In the genomic region with DNA sequence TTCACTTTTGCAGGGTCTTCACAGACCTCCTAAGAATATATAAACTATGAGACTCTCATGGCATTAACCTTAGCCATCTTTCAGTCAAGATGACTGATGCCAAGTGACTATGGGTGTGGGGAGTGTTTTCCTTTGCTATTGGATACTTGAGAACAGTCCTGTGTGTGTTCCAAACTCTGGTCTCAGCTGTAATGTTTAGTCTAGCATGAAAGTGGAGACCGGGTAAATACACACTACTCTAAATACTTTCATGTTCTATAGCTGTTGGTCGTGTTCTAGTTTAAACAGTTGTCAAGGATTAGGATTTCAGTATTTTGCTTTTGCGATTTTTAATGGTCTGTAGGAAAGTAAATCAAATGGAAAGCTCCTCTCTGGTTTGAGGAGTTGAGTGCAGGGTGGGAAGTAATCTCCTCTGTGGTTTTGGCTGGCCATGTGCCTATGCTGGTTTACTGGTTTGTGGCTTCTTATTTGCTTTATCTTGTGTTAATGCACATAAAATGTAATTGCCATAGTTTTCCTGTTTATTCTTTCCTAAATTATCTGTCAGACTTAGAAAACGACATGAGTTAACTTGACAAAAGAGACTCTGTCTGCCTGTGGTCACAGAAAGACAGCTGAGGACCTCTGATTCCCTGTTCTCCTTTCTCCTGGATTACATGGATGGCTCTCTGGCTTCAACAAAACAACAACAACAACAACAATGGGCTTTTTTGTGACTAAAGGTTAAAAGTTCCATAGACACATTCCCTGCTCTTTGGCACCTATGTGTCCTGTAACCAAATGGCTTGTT, we compare ENCODE assay signal across 19 mouse cellular contexts.
A peak's percentile ranks its signal among the peaks of the same experiment; 100 is the strongest.
DNase-seq lines count a peak whose midpoint lies in the region; ATAC-seq lines count a peak whose summit lies in the region.
"Had no signal": no experiment of that assay in that cellular context is flagged by ENCODE, and none has a peak within 500 bp of the region (broad histone marks: within the 10 kb centered on the region; RNA-seq: fewer than 3 reads in every experiment).

No protein-coding gene starts in this region.

- H3K27ac ChIP-seq in kidney, embryonic 14.5 days (ENCODE audit: low read depth, low read length) = no peak overlapping the region
- H3K27ac ChIP-seq in embryonic facial prominence, embryonic 14.5 days (replicated peaks; ENCODE audit: low read depth, low read length) = peak overlapping the region; percentile 3; the same call in 1 of the 2 replicates
- no peak overlapping the region for H3K27ac ChIP-seq in forebrain, embryonic 15.5 days (replicated peaks)
- H3K27ac ChIP-seq: heart, adult 2 months; heart, embryonic 15.5 days; hindbrain, embryonic 12.5 days; neural tube, embryonic 13.5 days had no signal

- no peak overlapping the region for H3K4me3 ChIP-seq in kidney, embryonic 14.5 days (ENCODE audit: low read length)
- no peak overlapping the region for H3K4me3 ChIP-seq in embryonic facial prominence, embryonic 14.5 days (ENCODE audit: low read depth, low read length)
- H3K4me3 ChIP-seq in forebrain, embryonic 15.5 days = no peak overlapping the region
- H3K4me3 ChIP-seq: heart, adult 2 months; heart, embryonic 15.5 days; hindbrain, embryonic 12.5 days; neural tube, embryonic 13.5 days had no signal

- H3K36me3 ChIP-seq in kidney, embryonic 14.5 days (ENCODE audit: control insufficient read depth, insufficient read depth, low read length) = no peaks in the 10 kb centered on the region
- H3K36me3 ChIP-seq in embryonic facial prominence, embryonic 14.5 days (ENCODE audit: control insufficient read depth, insufficient read depth, low read length) = no peaks in the 10 kb centered on the region
- no peaks in the 10 kb centered on the region for H3K36me3 ChIP-seq in forebrain, embryonic 15.5 days
- H3K36me3 ChIP-seq: heart, embryonic 15.5 days; hindbrain, embryonic 12.5 days; neural tube, embryonic 13.5 days had no signal

- H3K27me3 ChIP-seq in kidney, embryonic 14.5 days (ENCODE audit: control insufficient read depth, insufficient read depth, low read length) = no peaks in the 10 kb centered on the region
- H3K27me3 ChIP-seq in embryonic facial prominence, embryonic 14.5 days (replicated peaks; ENCODE audit: control insufficient read depth, insufficient read depth, low read length) = no peaks in the 10 kb centered on the region
- no peaks in the 10 kb centered on the region for H3K27me3 ChIP-seq in forebrain, embryonic 15.5 days
- H3K27me3 ChIP-seq: heart, embryonic 15.5 days; hindbrain, embryonic 12.5 days; neural tube, embryonic 13.5 days had no signal

- DNase-seq in kidney, adult 11 months = no peak
- peak; percentile 2 for DNase-seq in 3T3-L1 (ENCODE audit: low read depth, low spot score)
- DNase-seq in embryonic facial prominence, embryonic 14.5 days (ENCODE audit: low spot score) = peak; percentile 73
- DNase-seq in lung, postnatal 36 days = peak; percentile 53
- no peak for DNase-seq in gastrocnemius, adult 18-20 months (ENCODE audit: low spot score)
- no peak for DNase-seq in gastrocnemius, postnatal 4 days (ENCODE audit: low spot score in 2 of 2)
- DNase-seq: adrenal gland, postnatal 36 days; cerebellum, adult 9-10 months; embryo, embryonic 11 days; gastrocnemius, postnatal 10 days; heart, adult 2 months had no signal

- H3K4me1 ChIP-seq in kidney, embryonic 14.5 days (ENCODE audit: control insufficient read depth, insufficient read depth, low read length) = no peaks in the 10 kb centered on the region; the same call in 1 of the 2 replicates
- peaks cover 4% of the 10 kb centered on the region; the same call in 1 of the 2 replicates for H3K4me1 ChIP-seq in embryonic facial prominence, embryonic 14.5 days (ENCODE audit: control insufficient read depth, insufficient read depth, low read length)
- no peaks in the 10 kb centered on the region for H3K4me1 ChIP-seq in forebrain, embryonic 15.5 days
- H3K4me1 ChIP-seq: heart, embryonic 15.5 days; hindbrain, embryonic 12.5 days; neural tube, embryonic 13.5 days had no signal

- no peak overlapping the region for H3K4me2 ChIP-seq in kidney, embryonic 14.5 days (replicated peaks; ENCODE audit: low read depth, low read length)
- no peak overlapping the region for H3K4me2 ChIP-seq in embryonic facial prominence, embryonic 14.5 days (ENCODE audit: low read depth, low read length)
- H3K4me2 ChIP-seq in forebrain, embryonic 15.5 days (replicated peaks) = no peak overlapping the region
- H3K4me2 ChIP-seq: heart, embryonic 15.5 days; hindbrain, embryonic 12.5 days; midbrain, embryonic 11.5 days; neural tube, embryonic 13.5 days had no signal

- no peak overlapping the region for H3K9ac ChIP-seq in kidney, embryonic 14.5 days (ENCODE audit: low read depth, low read length)
- H3K9ac ChIP-seq in embryonic facial prominence, embryonic 14.5 days (ENCODE audit: low read depth, low read length) = no peak overlapping the region
- no peak overlapping the region for H3K9ac ChIP-seq in forebrain, embryonic 15.5 days (replicated peaks)
- H3K9ac ChIP-seq: heart, embryonic 15.5 days; hindbrain, embryonic 12.5 days; neural tube, embryonic 13.5 days had no signal

- peak; percentile 93 for ATAC-seq in kidney, embryonic 14.5 days (ENCODE audit: low FRiP score, low TSS enrichment)
- ATAC-seq in embryonic facial prominence, embryonic 14.5 days (ENCODE audit: low read depth) = peak; percentile 65
- no peak for ATAC-seq in forebrain, embryonic 15.5 days (replicated peaks)
- ATAC-seq: inflammation-experienced regulatory T-cells, adult 6 months; Patski had no signal

- H3K9me3 ChIP-seq in kidney, embryonic 14.5 days (ENCODE audit: control insufficient read depth, low read length) = no peaks in the 10 kb centered on the region
- H3K9me3 ChIP-seq in embryonic facial prominence, embryonic 14.5 days (ENCODE audit: control insufficient read depth, low read length) = no peaks in the 10 kb centered on the region
- no peaks in the 10 kb centered on the region for H3K9me3 ChIP-seq in forebrain, embryonic 15.5 days
- H3K9me3 ChIP-seq: heart, embryonic 15.5 days; hindbrain, embryonic 12.5 days; neural tube, embryonic 13.5 days had no signal

- 16% methylated on average over 4 of the region's 4 CpGs for WGBS in kidney, embryonic 14.5 days
- WGBS in embryonic facial prominence, embryonic 14.5 days = 36% methylated on average over 4 of the region's 4 CpGs
- 72% methylated on average over 4 of the region's 4 CpGs for WGBS in forebrain, embryonic 15.5 days

Comparison
In these comparisons a context has a peak if more than half of its experiments do, and no peak if none do; other contexts are left out.
1. DNase-seq: peak in 3T3-L1 (single experiment), embryonic facial prominence, embryonic 14.5 days (single experiment) and lung, postnatal 36 days (single experiment); none in kidney, adult 11 months (single experiment), gastrocnemius, adult 18-20 months (single experiment) and gastrocnemius, postnatal 4 days (0 of 2).